Mouse (Mus musculus): Measurements from ENCODE around the gene Angpt4. TPM values are rescaled to one million over a fixed set of nuclear protein-coding genes. Genes with fewer than 3 reads are reported as not detected.

The Angpt4 gene
- total and polyA plus RNA-seq, 3 experiments, result 0.04 TPM; not detected in 2

DNA sequence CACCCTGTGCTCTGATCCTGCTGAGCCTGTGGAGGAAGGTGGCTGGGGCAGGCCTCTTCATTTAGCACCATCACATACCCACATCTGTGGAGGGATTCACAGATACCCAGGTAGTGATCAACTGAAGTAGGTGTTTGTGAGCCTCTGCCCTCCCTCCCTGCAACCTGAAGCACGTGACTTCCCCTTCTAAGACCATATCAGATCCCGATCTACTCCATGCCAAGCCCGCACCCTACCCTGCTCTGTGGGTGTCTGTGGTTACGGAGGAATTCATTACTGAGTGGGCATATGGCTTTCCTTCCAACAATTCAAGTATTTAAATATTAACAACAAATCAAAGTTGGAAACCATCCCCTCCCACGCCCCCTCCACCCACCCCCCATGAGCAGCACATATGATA lies 52.3 kb downstream of the Angpt4 start:
- in situ Hi-C loops (cut with MboI; ENCODE audit: low pct_ligation_motif_present, low pct_unique_long_range_greater_than_20kb, low sequenced_read_pairs), result no loop called here
- Histone ChIP-seq H3K27me3 (replicated peaks) (no peaks in the 10 kb centered on the region), H3K9me3 (replicated peaks; ENCODE audit: low read length) (no peaks in the 10 kb centered on the region), H3K4me2 (ENCODE audit: insufficient read depth, low read depth, poor library complexity, severe bottlenecking) (no peak overlapping the region), H3K9ac (ENCODE audit: insufficient read depth, low read depth) (no peak overlapping the region), H3K4me3 (replicated peaks in 1 of 3; ENCODE audit: low read depth in 2 of 3, low read length in 2 of 3, poor library complexity in 1 of 3) (no peak overlapping the region), H3K4me1 (ENCODE audit: control insufficient read depth in 1 of 2, insufficient read depth in 2 of 2) (peaks cover 42 to 84% of the 10 kb centered on the region in 2 experiments), H3K79me2 (replicated peaks; ENCODE audit: control insufficient read depth, extremely low read depth, insufficient read depth, poor library complexity, severe bottlenecking) (no peaks in the 10 kb centered on the region), H3K36me3 (replicated peaks in 1 of 2; ENCODE audit: control insufficient read depth in 1 of 2, insufficient read depth in 1 of 2, low read length in 1 of 2) (peaks cover 0 to 9% of the 10 kb centered on the region in 2 experiments), H3K27ac (ENCODE audit: insufficient read depth, low read depth) (no peak overlapping the region)
- no peak for TF ChIP-seq KAT2A (IDR thresholded peaks at IDR 0.05; ENCODE audit: insufficient replicate concordance, low read length)
- no peak for TF ChIP-seq ZC3H11A (IDR thresholded peaks at IDR 0.05; ENCODE audit: low read depth, low read length)
- no peak for TF ChIP-seq TCF12 (IDR thresholded peaks at IDR 0.05; ENCODE audit: low read depth, low read length)
- TF ChIP-seq ELF1 (IDR thresholded peaks at IDR 0.05; ENCODE audit: low read depth, low read length), result no peak
- no peak for TF ChIP-seq ZMIZ1 (IDR thresholded peaks at IDR 0.05; ENCODE audit: low read depth, low read length)
- TF ChIP-seq POLR2AphosphoS2 (IDR thresholded peaks at IDR 0.05; ENCODE audit: low read depth, low read length), result no peak
- TF ChIP-seq BHLHE40 (IDR thresholded peaks at IDR 0.05; ENCODE audit: low read depth, low read length), result no peak
- no peak for TF ChIP-seq HCFC1 (IDR thresholded peaks at IDR 0.05; ENCODE audit: low read depth, low read length)
- TF ChIP-seq RCOR1 (conservative IDR thresholded peaks at IDR 0.05; ENCODE audit: low read depth, low read length), result no peak
- no peak for TF ChIP-seq CHD1 (IDR thresholded peaks at IDR 0.05; ENCODE audit: low read depth, low read length)
- no peak for TF ChIP-seq ETS1 (conservative IDR thresholded peaks at IDR 0.05; ENCODE audit: low read depth, low read length)
- TF ChIP-seq MAZ (IDR thresholded peaks at IDR 0.05; ENCODE audit: low read depth, low read length), result no peak
- no peak for DNase-seq (ENCODE audit: extremely low read depth)
- dilution Hi-C loops (cut with MboI; ENCODE audit: extremely low pct_ligation_motif_present, extremely low pct_unique_long_range_greater_than_20kb, low sequenced_read_pairs), result no loop called here

- no peak overlapping the region for H3K4me3 ChIP-seq (replicated peaks in 1 of 3; ENCODE audit: low read depth in 2 of 3, low read length in 2 of 3, poor library complexity in 1 of 3)
- H3K27me3 ChIP-seq (replicated peaks), result no peaks in the 10 kb centered on the region
- H3K27ac ChIP-seq (ENCODE audit: insufficient read depth, low read depth), result no peak overlapping the region
- DNase-seq (ENCODE audit: extremely low read depth), result no peak
- H3K9me3 ChIP-seq (replicated peaks; ENCODE audit: low read length), result no peaks in the 10 kb centered on the region
- in situ Hi-C loops (cut with MboI; ENCODE audit: low pct_ligation_motif_present, low pct_unique_long_range_greater_than_20kb, low sequenced_read_pairs), result no loop called here
- H3K79me2 ChIP-seq (replicated peaks; ENCODE audit: control insufficient read depth, extremely low read depth, insufficient read depth, poor library complexity, severe bottlenecking), result no peaks in the 10 kb centered on the region
- H3K36me3 ChIP-seq (replicated peaks in 1 of 2; ENCODE audit: control insufficient read depth in 1 of 2, insufficient read depth in 1 of 2, low read length in 1 of 2), result peaks cover 0 to 16% of the 10 kb centered on the region in 2 experiments
- H3K9ac ChIP-seq (ENCODE audit: insufficient read depth, low read depth), result no peak overlapping the region
- dilution Hi-C loops (cut with MboI; ENCODE audit: extremely low pct_ligation_motif_present, extremely low pct_unique_long_range_greater_than_20kb, low sequenced_read_pairs), result no loop called here
- TF ChIP-seq MAX (IDR thresholded peaks at IDR 0.05; ENCODE audit: low read length) (no peak), JUN (IDR thresholded peaks at IDR 0.05; ENCODE audit: insufficient read depth, low read depth, low read length) (no peak), PAX5 (IDR thresholded peaks at IDR 0.05; ENCODE audit: low read length) (no peak)
- peaks cover 42 to 84% of the 10 kb centered on the region in 2 experiments for H3K4me1 ChIP-seq (ENCODE audit: control insufficient read depth in 1 of 2, insufficient read depth in 2 of 2)
- no peak overlapping the region for H3K4me2 ChIP-seq (ENCODE audit: insufficient read depth, low read depth, poor library complexity, severe bottlenecking)
Measured at GRCm38 (mm10) chr2:151964052-151964451, 53.0 kb downstream of the Angpt4 start.
